Mouse (Mus musculus): ENCODE measurements around the gene Rnf157. TPM values are rescaled to one million over a fixed set of nuclear protein-coding genes. Genes with fewer than 3 reads are reported as not detected.

The Rnf157 gene
- polyA plus RNA-seq (2012; rRNA removed), result 4.4 and 4.9 TPM in 2 replicates

- 3% methylated on average over 82 of the region's 82 CpGs for WGBS
- DNase-seq (ENCODE audit: low read depth, low spot score), result no peak
These were observed at the start of gene Rnf157 for GRCm38 (mm10) chr11:116412904-116413630. Gene Rnf157, minus strand, starts transcription at chr11:116413032.

GRCm38 (mm10) chr11:116459786-116460185, 47.0 kb upstream of the Rnf157 start:
- WGBS, result 68% methylated on average over 4 of the region's 4 CpGs
- DNase-seq (ENCODE audit: low read depth, low spot score), result no peak

GRCm38 (mm10) chr11:116456234-116456633, 43.4 kb upstream of the Rnf157 start:
- DNase-seq (ENCODE audit: low read depth, low spot score), result no peak
- WGBS, result 35% methylated on average over 8 of the region's 8 CpGs

GRCm38 (mm10) chr11:116453889-116454288, 41.1 kb upstream of the Rnf157 start:
- 88% methylated on average over 10 of the region's 10 CpGs for WGBS
- no peak for DNase-seq (ENCODE audit: low read depth, low spot score)

GRCm38 (mm10) chr11:116449341-116449740, 36.5 kb upstream of the Rnf157 start:
- no peak for DNase-seq (ENCODE audit: low read depth, low spot score)

GRCm38 (mm10) chr11:116447822-116448221, 35.0 kb upstream of the Rnf157 start:
- WGBS, result 74% methylated on average over 5 of the region's 5 CpGs
- no peak for DNase-seq (ENCODE audit: low read depth, low spot score)

More at GRCm38 (mm10) chr11:116449341-116449740, 36.5 kb upstream of the Rnf157 start:
- 91% methylated on average over 3 of the region's 3 CpGs for WGBS

GRCm38 (mm10) chr11:116446308-116446887, 33.6 kb upstream of the Rnf157 start:
- no peak for DNase-seq (ENCODE audit: low read depth, low spot score)
- WGBS, result 14% methylated on average over 19 of the region's 19 CpGs

- peak; percentile 88 for DNase-seq (ENCODE audit: low read depth, low spot score)
- WGBS, result 44% methylated on average over 16 of the region's 16 CpGs
These were observed 32.9 kb upstream of the Rnf157 start for GRCm38 (mm10) chr11:116445596-116446307.

- WGBS, result 84% methylated on average over 6 of the region's 6 CpGs
- no peak for DNase-seq (ENCODE audit: low read depth, low spot score)
These were observed 31.1 kb upstream of the Rnf157 start for GRCm38 (mm10) chr11:116443935-116444334.

GRCm38 (mm10) chr11:116443311-116443710, 30.5 kb upstream of the Rnf157 start:
- 86% methylated on average over 6 of the region's 6 CpGs for WGBS
- no peak for DNase-seq (ENCODE audit: low read depth, low spot score)

- WGBS, result 72% methylated on average over 6 of the region's 6 CpGs
These were observed 30.0 kb upstream of the Rnf157 start for GRCm38 (mm10) chr11:116442867-116443177.

GRCm38 (mm10) chr11:116442129-116442866, 29.5 kb upstream of the Rnf157 start:
- WGBS, result 67% methylated on average over 15 of the region's 15 CpGs
- DNase-seq (ENCODE audit: low read depth, low spot score), result no peak

More at GRCm38 (mm10) chr11:116442867-116443177, 30.0 kb upstream of the Rnf157 start:
- no peak for DNase-seq (ENCODE audit: low read depth, low spot score)

GRCm38 (mm10) chr11:116440408-116441068, 27.7 kb upstream of the Rnf157 start:
- WGBS, result 51% methylated on average over 7 of the region's 7 CpGs
- DNase-seq (ENCODE audit: low read depth, low spot score), result no peak

- DNase-seq (ENCODE audit: low read depth, low spot score), result no peak
- 77% methylated on average over 19 of the region's 19 CpGs for WGBS
These were observed 26.7 kb upstream of the Rnf157 start for GRCm38 (mm10) chr11:116439269-116440240.

- WGBS, result 74% methylated on average over 11 of the region's 11 CpGs
- DNase-seq (ENCODE audit: low read depth, low spot score), result no peak
These were observed 24.7 kb upstream of the Rnf157 start for GRCm38 (mm10) chr11:116437541-116437940.

- WGBS, result 18% methylated on average over 4 of the region's 4 CpGs
- DNase-seq (ENCODE audit: low read depth, low spot score), result no peak
These were observed 24.0 kb upstream of the Rnf157 start for GRCm38 (mm10) chr11:116436725-116437331.

- no peak for DNase-seq (ENCODE audit: low read depth, low spot score)
- WGBS, result 17% methylated on average over 5 of the region's 5 CpGs
These were observed 23.3 kb upstream of the Rnf157 start for GRCm38 (mm10) chr11:116435992-116436724.
